Mouse (Mus musculus): ENCODE results near the gene Gm49661. TPM values are rescaled to one million over a fixed set of nuclear protein-coding genes. Genes with fewer than 3 reads are reported as not detected.

Gene Gm49661
- polyA plus RNA-seq, 1 experiment from 2014 or later, result not detected

Small RNAs within 50 kb of the gene (microRNA-seq; reads per million reads assigned to microRNA genes)
- gene Gm24197, result not detected

Other genes starting within 250 kb of the Gm49661 start
- gene G430095P16Rik, start 246.4 kb downstream of the Gm49661 start, polyA plus RNA-seq (2015; fragmentation: Nextera tagmentation; extraction: Ambion mirVana), result 0.80 and 1.1 TPM in 2 replicates
- gene Nfix, start 169.1 kb downstream of the Gm49661 start, polyA plus RNA-seq (2015; fragmentation: Nextera tagmentation; extraction: Ambion mirVana), result 44.1 and 55.4 TPM in 2 replicates
- gene Dand5, start 146.6 kb downstream of the Gm49661 start, polyA plus RNA-seq (2015; fragmentation: Nextera tagmentation; extraction: Ambion mirVana), result 11.7 and 12.4 TPM in 2 replicates
- gene Gadd45gip1, start 137.9 kb downstream of the Gm49661 start, polyA plus RNA-seq (2015; fragmentation: Nextera tagmentation; extraction: Ambion mirVana), result 35.0 and 37.4 TPM in 2 replicates
- gene Rad23a, start 128.8 kb downstream of the Gm49661 start, polyA plus RNA-seq (2015; fragmentation: Nextera tagmentation; extraction: Ambion mirVana), result 80.7 and 85.6 TPM in 2 replicates
- gene Calr, start 122.5 kb downstream of the Gm49661 start, polyA plus RNA-seq (2015; fragmentation: Nextera tagmentation; extraction: Ambion mirVana), result 662 and 691 TPM in 2 replicates
- gene Farsa, start 112.4 kb downstream of the Gm49661 start, polyA plus RNA-seq (2015; fragmentation: Nextera tagmentation; extraction: Ambion mirVana), result 108 and 113 TPM in 2 replicates
- gene Syce2, start 97.3 kb downstream of the Gm49661 start, polyA plus RNA-seq (2015; fragmentation: Nextera tagmentation; extraction: Ambion mirVana), result 27.7 and 33.2 TPM in 2 replicates
- 33.4 and 36.9 TPM in 2 replicates for gene Gcdh, start 75.5 kb downstream of the Gm49661 start, polyA plus RNA-seq (2015; fragmentation: Nextera tagmentation; extraction: Ambion mirVana)
- 0.28 and 0.98 TPM in 2 replicates for gene Klf1, start 67.5 kb downstream of the Gm49661 start, polyA plus RNA-seq (2015; fragmentation: Nextera tagmentation; extraction: Ambion mirVana)
- 5.0 and 6.1 TPM in 2 replicates for gene Dnase2a, start 60.9 kb downstream of the Gm49661 start, polyA plus RNA-seq (2015; fragmentation: Nextera tagmentation; extraction: Ambion mirVana)
- gene Mast1, start 32.1 kb downstream of the Gm49661 start, polyA plus RNA-seq (2015; fragmentation: Nextera tagmentation; extraction: Ambion mirVana), result 85.7 and 86.1 TPM in 2 replicates
- gene Rtbdn, start 22.4 kb downstream of the Gm49661 start, polyA plus RNA-seq (2015; fragmentation: Nextera tagmentation; extraction: Ambion mirVana), result 2.8 and 3.3 TPM in 2 replicates
- gene Prdx2, start 154 bp upstream of the Gm49661 start, polyA plus RNA-seq (2015; fragmentation: Nextera tagmentation; extraction: Ambion mirVana), result 1,134 and 1,161 TPM in 2 replicates
- 47.9 and 51.3 TPM in 2 replicates for gene Rnaseh2a, start 334 bp upstream of the Gm49661 start, polyA plus RNA-seq (2015; fragmentation: Nextera tagmentation; extraction: Ambion mirVana)
- 5.3 TPM in 2 replicates for gene Junb, start 9.3 kb upstream of the Gm49661 start, polyA plus RNA-seq (2015; fragmentation: Nextera tagmentation; extraction: Ambion mirVana)
- gene Hook2, start 21.2 kb upstream of the Gm49661 start, polyA plus RNA-seq (2015; fragmentation: Nextera tagmentation; extraction: Ambion mirVana), result 39.3 and 43.8 TPM in 2 replicates
- not detected in 2 replicates for gene Best2, start 45.1 kb upstream of the Gm49661 start, polyA plus RNA-seq (2015; fragmentation: Nextera tagmentation; extraction: Ambion mirVana)
- gene Asna1, start 55.8 kb upstream of the Gm49661 start, polyA plus RNA-seq (2015; fragmentation: Nextera tagmentation; extraction: Ambion mirVana), result 148 and 149 TPM in 2 replicates
- 114 and 120 TPM in 2 replicates for gene Trir, start 57.4 kb upstream of the Gm49661 start, polyA plus RNA-seq (2015; fragmentation: Nextera tagmentation; extraction: Ambion mirVana)
- 65.1 and 73.5 TPM in 2 replicates for gene Tnpo2, start 67.5 kb upstream of the Gm49661 start, polyA plus RNA-seq (2015; fragmentation: Nextera tagmentation; extraction: Ambion mirVana)
- gene Fbxw9, start 90.6 kb upstream of the Gm49661 start, polyA plus RNA-seq (2015; fragmentation: Nextera tagmentation; extraction: Ambion mirVana), result 79.5 and 93.5 TPM in 2 replicates
- gene Gm5741, start 98.5 kb upstream of the Gm49661 start, polyA plus RNA-seq (2015; fragmentation: Nextera tagmentation; extraction: Ambion mirVana), result 1.7 and 3.3 TPM in 2 replicates
- gene Dhps, start 102.3 kb upstream of the Gm49661 start, polyA plus RNA-seq (2015; fragmentation: Nextera tagmentation; extraction: Ambion mirVana), result 114 and 120 TPM in 2 replicates
- gene Wdr83os, start 111.3 kb upstream of the Gm49661 start, polyA plus RNA-seq (2015; fragmentation: Nextera tagmentation; extraction: Ambion mirVana), result 129 and 133 TPM in 2 replicates
- 57.5 and 57.9 TPM in 2 replicates for gene Wdr83, start 111.9 kb upstream of the Gm49661 start, polyA plus RNA-seq (2015; fragmentation: Nextera tagmentation; extraction: Ambion mirVana)
- 18.1 and 18.2 TPM in 2 replicates for gene Man2b1, start 113.8 kb upstream of the Gm49661 start, polyA plus RNA-seq (2015; fragmentation: Nextera tagmentation; extraction: Ambion mirVana)
- gene Zfp791, start 153.7 kb upstream of the Gm49661 start, polyA plus RNA-seq (2015; fragmentation: Nextera tagmentation; extraction: Ambion mirVana), result 4.6 and 5.3 TPM in 2 replicates
- gene Cks1brt, start 182.5 kb upstream of the Gm49661 start, polyA plus RNA-seq (2015; fragmentation: Nextera tagmentation; extraction: Ambion mirVana), result not detected in 2 replicates